Comparison of ENCODE assay signal across 14 mouse cellular contexts in the genomic region with DNA sequence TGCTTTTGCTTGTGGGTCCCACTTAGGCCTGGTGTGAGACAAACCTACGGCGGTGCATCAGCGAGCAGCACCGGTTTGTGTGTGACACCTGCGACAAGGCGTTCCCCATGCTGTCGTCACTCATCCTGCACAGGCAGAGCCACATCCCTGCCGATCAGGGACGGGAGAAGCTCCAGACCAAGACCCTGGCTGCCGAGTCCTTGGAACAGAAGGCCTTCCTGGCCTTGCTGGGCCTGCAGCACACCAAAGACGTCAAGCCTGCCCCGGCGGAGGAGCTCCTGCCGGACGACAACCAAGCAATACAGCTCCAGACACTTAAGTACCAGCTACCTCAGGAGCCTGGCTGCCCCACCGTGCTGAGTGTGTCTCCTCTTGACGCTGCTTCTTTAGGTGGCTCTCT.
A peak's percentile ranks its signal among the peaks of the same experiment; 100 is the strongest.
DNase-seq lines count a peak whose midpoint lies in the region.
"Had no signal": no experiment of that assay in that cellular context is flagged by ENCODE, and none has a peak within 500 bp of the region (broad histone marks: within the 10 kb centered on the region; RNA-seq: fewer than 3 reads in every experiment).

No protein-coding gene starts in this region.

- intact Hi-C loops in heart, postnatal 14 days (cut with DNase I), result no loop called here

- peak; percentile 88 for DNase-seq in heart, adult 11 months
- no peak for DNase-seq in heart, postnatal 14 days
- peak; percentile 72 for DNase-seq in adrenal gland, adult 2 months
- peak; percentile 25 for DNase-seq in adrenal gland, postnatal 25 days
- no peak for DNase-seq in B cell, adult 2 months
- no peak for DNase-seq in lung, postnatal 10 days
- no peak for DNase-seq in lung, postnatal 36 days
- DNase-seq: cerebellum, adult 11 months; cerebellum, adult 8-10 months; cerebellum, postnatal 14 days; forebrain, postnatal 0 days; gastrocnemius, postnatal 14 days; heart, postnatal 4 days; kidney, adult 11 months had no signal

Comparison
In these comparisons a context has a peak if more than half of its experiments do, and no peak if none do; other contexts are left out.
1. DNase-seq: peak in heart, adult 11 months (single experiment), adrenal gland, adult 2 months (single experiment) and adrenal gland, postnatal 25 days (single experiment); none in heart, postnatal 14 days (0 of 2), B cell, adult 2 months (0 of 2), lung, postnatal 10 days (single experiment) and lung, postnatal 36 days (single experiment).